Mouse (Mus musculus) stomach, embryonic 16.5 days (tissue): ENCODE data around the gene Coro2a. TPM values are rescaled to one million over a fixed set of nuclear protein-coding genes. Genes with fewer than 3 reads are reported as not detected.

Experiments used
- ATAC-seq: fragments of 200-750 bp; cut with Nextera tagmentation; 2 replicates; pipeline ENCODE4 v1.8.0; 2017; ENCODE audit warnings: moderate number of reproducible peaks, moderate TSS enrichment; ENCODE audit not compliant: insufficient read depth, low FRiP score
- H3K27ac ChIP-seq: fragments of 300-500 bp; sonication (generic); 2 replicates; pipeline ENCODE4 v1.5.1; 2014; ENCODE audit warnings: low read length
- H3K27me3 ChIP-seq: fragments of 300-500 bp; sonication (generic); 2 replicates; pipeline ENCODE4 v1.6.1; 2014; ENCODE audit warnings: low read length, control low read depth, mixed read lengths; ENCODE audit not compliant: control insufficient read depth, insufficient read depth
- H3K36me3 ChIP-seq: fragments of 300-500 bp; sonication (generic); 2 replicates; pipeline ENCODE4 v1.6.1; 2014; ENCODE audit warnings: low read length; ENCODE audit not compliant: control insufficient read depth, insufficient read depth
- H3K4me1 ChIP-seq: fragments of 300-500 bp; sonication (generic); 2 replicates; pipeline ENCODE4 v1.6.1; 2014; ENCODE audit warnings: low read length, control low read depth, mixed read lengths; ENCODE audit not compliant: control insufficient read depth, insufficient read depth
- H3K4me2 ChIP-seq: fragments of 300-500 bp; sonication (generic); 2 replicates; pipeline ENCODE4 v1.6.1; 2014; ENCODE audit warnings: low read depth, low read length, mixed read lengths
- H3K4me3 ChIP-seq: fragments of 300-500 bp; sonication (generic); replicated peaks from 2 replicates; pipeline ENCODE4 v1.5.1; 2014; ENCODE audit warnings: mild to moderate bottlenecking, low read length
- H3K9ac ChIP-seq: fragments of 300-500 bp; sonication (generic); 2 replicates; pipeline ENCODE4 v1.6.1; 2014; ENCODE audit warnings: low read length
- H3K9me3 ChIP-seq: fragments of 300-500 bp; sonication (generic); replicated peaks from 2 replicates; pipeline ENCODE4 v1.6.1; 2016; ENCODE audit warnings: low read length, control low read depth; ENCODE audit not compliant: control insufficient read depth
- WGBS: fragments of 180-500 bp; shearing (Covaris S2); extraction: QIAGEN DNeasy Blood & Tissue Kit; methylation state at CpG from one replicate; pipeline ENCODE4 v1.1.7; 2014; 5-methylcytosine and 5-hydroxymethylcytosine counted together
- polyA plus RNA-seq: library from polyadenylated mRNA; unstranded; fragments of >200 nt; fragmentation: Nextera tagmentation; extraction: Ambion mirVana; gene quantifications from 2 replicates; pipeline ENCODE4 v1.2.1, GENCODE M21; 2015

The Coro2a gene
- polyA plus RNA-seq, 1 experiment from 2014 or later, result 26.4 TPM

GRCm38 (mm10) chr4:46523324-46523723 is 78.7 kb downstream of the Coro2a start:
- Histone ChIP-seq H3K4me1 (peaks cover 4% of the 10 kb centered on the region; the same call in 1 of the 2 replicates), H3K4me3 (no peak overlapping the region), H3K9ac (no peak overlapping the region), H3K9me3 (peaks cover 5% of the 10 kb centered on the region; the same call in 1 of the 2 replicates), H3K27me3 (no peaks in the 10 kb centered on the region), H3K4me2 (no peak overlapping the region), H3K27ac (peak overlapping the region; percentile 81), H3K36me3 (no peaks in the 10 kb centered on the region)
- 68% methylated on average over 4 of the region's 4 CpGs for WGBS
- peak; percentile 45; the same call in 1 of the 2 replicates for ATAC-seq

DNA sequence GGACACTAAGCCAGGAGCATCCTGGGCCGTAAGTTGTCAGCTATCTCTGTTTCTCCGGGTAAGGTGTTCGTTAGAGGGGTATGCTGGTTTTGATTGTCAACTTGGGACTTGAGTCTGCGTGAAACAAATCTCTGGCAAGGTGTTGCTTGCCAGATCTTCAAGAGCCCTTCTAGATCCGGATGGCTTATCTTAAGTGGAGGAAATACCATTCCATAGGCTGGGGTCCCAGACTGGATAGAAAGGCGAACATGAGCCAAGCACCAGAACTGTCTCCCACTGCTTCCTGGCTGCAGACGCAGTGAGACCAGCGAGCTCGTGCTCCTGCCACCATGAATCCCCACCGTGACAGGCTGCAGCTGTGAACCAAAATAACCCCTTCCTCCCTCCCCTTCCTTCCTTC is 80.5 kb downstream of the Coro2a start:
- Histone ChIP-seq H3K4me2 (no peak overlapping the region), H3K9me3 (peaks cover 5% of the 10 kb centered on the region; the same call in 1 of the 2 replicates), H3K9ac (no peak overlapping the region), H3K27me3 (no peaks in the 10 kb centered on the region), H3K4me1 (no peaks in the 10 kb centered on the region), H3K27ac (no peak overlapping the region), H3K4me3 (no peak overlapping the region), H3K36me3 (no peaks in the 10 kb centered on the region)
- 68% methylated on average over 10 of the region's 10 CpGs for WGBS
- ATAC-seq, result no peak

DNA sequence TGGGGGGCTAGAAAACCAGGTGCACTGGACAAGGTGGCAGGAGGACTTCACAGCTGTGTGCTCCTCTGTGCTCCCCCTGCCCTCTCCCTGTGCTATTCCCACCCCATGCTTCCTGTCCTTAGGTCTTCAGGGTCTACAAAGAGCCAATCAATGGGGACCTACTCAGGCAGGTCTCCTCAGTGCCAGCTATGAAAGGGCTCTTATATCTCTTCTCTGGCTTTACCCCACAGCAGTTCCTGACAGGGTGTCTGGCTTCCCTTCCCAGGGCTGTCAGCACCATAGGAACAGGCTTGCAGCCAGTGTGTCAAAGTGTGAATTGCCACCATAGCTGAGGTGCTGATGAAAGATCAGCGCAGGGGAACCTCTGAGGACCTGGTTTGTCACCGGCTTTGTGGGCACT is 81.5 kb downstream of the Coro2a start:
- WGBS, result 77% methylated on average over 2 of the region's 2 CpGs
- no peaks in the 10 kb centered on the region for H3K27me3 ChIP-seq
- no peaks in the 10 kb centered on the region for H3K4me1 ChIP-seq
- no peak overlapping the region for H3K9ac ChIP-seq
- no peak overlapping the region for H3K27ac ChIP-seq
- H3K9me3 ChIP-seq, result peaks cover 5% of the 10 kb centered on the region; the same call in 1 of the 2 replicates
- no peak overlapping the region for H3K4me3 ChIP-seq
- no peak for ATAC-seq
- no peak overlapping the region for H3K4me2 ChIP-seq
- H3K36me3 ChIP-seq, result no peaks in the 10 kb centered on the region

DNA sequence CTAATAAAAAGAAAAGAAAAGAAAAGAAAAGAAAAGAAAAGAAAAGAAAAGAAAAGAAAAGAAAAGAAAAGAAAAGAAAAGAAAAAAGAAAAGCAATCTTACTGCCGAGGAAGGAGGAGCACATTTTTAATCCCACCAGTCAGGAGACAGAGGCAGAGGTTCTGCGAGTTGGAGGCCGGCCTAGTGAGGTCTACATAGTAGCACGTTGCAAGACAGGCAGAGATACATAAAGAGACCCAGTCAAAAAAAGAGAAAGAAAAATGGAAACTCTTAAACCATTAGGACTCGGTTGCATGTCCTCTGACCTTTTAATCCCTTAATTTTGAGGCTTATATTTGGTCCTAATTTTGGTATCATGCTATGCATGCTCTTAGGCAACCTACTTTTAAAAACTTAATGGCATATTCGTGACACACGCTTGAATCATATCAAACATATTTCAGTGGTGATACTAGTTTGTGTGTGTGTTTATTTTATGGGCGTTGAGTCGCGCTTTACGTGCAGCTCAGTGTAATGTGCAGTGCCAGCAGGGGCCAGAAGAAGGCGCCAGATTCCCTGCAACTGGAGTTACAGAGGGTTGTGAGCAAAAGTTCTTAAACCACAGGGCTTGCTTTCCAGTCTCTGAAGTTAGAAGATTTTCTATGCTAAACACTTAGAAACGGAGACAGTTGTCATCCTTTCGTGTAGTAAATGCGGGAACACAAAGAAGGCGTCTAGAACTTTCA is 94.1 kb downstream of the Coro2a start:
- peak overlapping the region; percentile 67 for H3K4me3 ChIP-seq
- H3K9ac ChIP-seq, result peak overlapping the region; percentile 50
- 10% methylated on average over 16 of the region's 16 CpGs for WGBS
- peaks cover 6% of the 10 kb centered on the region; the same call in 1 of the 2 replicates for H3K36me3 ChIP-seq
- peak overlapping the region; percentile 87 for H3K27ac ChIP-seq
- H3K4me1 ChIP-seq, result peaks cover 6% of the 10 kb centered on the region; the same call in 1 of the 2 replicates
- ATAC-seq, result peak; percentile 35; the same call in 1 of the 2 replicates
- H3K4me2 ChIP-seq, result peak overlapping the region; percentile 99
- no peaks in the 10 kb centered on the region for H3K9me3 ChIP-seq
- no peaks in the 10 kb centered on the region for H3K27me3 ChIP-seq

DNA sequence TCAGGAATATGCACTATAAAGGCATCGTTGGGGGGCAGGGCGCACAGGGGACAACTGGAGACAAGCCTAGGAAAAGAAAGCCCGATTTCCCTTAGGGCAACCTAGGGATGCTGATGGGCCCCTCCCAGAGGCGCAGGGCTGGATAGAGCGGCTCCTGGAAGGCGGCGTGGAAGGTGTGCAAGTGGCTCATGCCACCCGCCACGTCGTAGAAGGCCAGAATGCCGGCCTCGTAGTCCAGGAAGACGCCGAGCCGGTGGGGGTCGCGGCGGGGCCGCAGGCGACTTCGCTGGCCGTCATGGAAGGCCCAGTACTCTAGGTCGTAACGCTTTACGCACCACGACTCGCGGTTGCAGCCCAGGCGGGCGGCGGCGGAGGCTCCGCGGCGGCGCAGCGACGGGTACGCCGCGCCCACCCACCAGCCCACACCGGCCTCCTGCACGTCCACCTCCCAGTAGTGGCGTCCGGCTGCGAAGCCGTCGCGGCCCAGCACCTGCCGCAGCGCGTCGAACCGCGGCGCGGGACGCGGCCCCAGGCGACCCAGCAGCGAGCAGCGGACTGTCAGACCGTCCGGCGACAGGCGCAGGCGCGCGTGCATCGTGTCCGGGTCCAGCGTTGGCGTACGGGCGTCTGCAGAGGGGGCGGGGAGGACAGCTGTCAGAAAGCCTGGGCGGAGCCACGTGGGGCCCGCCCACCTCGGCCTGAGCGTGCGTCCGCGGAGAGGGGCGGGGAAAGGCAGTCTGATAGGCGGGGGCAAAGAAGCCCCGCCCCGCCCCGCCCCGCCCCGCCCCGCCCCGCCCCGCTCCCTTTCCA is 95.0 kb downstream of the Coro2a start:
- H3K27ac ChIP-seq, result peak overlapping the region; percentile 87
- H3K4me2 ChIP-seq, result peak overlapping the region; percentile 99
- peak overlapping the region; percentile 77 for H3K9ac ChIP-seq
- peak; percentile 98 for ATAC-seq
- peaks cover 6% of the 10 kb centered on the region; the same call in 1 of the 2 replicates for H3K4me1 ChIP-seq
- under 1% methylated on average over 94 of the region's 94 CpGs for WGBS
- no peaks in the 10 kb centered on the region for H3K9me3 ChIP-seq
- no peaks in the 10 kb centered on the region for H3K27me3 ChIP-seq
- H3K4me3 ChIP-seq, result peak overlapping the region; percentile 67
- H3K36me3 ChIP-seq, result peaks cover 11% of the 10 kb centered on the region

- Histone ChIP-seq H3K9ac (no peak overlapping the region), H3K4me2 (no peak overlapping the region), H3K27me3 (no peaks in the 10 kb centered on the region), H3K4me1 (peaks cover 6% of the 10 kb centered on the region; the same call in 1 of the 2 replicates), H3K36me3 (peaks cover 11% of the 10 kb centered on the region), H3K27ac (no peak overlapping the region), H3K9me3 (no peaks in the 10 kb centered on the region), H3K4me3 (no peak overlapping the region)
- no peak for ATAC-seq
- 64% methylated on average over 8 of the region's 8 CpGs for WGBS
Observed at GRCm38 (mm10) chr4:46505361-46506057, 96.5 kb downstream of the Coro2a start.

DNA sequence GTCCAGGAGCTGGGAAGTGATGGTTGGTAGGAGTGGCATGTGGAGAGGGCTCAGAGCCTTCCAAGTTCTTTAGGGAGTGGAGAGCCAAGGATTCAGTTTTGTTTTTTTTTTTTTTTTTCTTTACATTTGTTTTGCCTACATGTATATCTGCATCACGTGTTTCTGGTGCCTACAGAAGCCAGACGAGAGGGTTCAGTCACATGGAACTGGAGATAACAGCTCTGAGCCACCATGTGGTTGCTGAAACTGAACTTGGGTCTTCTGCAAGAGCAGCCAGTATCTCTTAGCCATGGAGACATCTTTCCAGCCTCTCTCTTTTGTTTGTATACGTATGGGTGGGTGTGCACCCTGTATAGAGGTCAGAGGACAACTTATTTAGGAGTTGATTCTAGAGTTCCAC is 98.1 kb downstream of the Coro2a start:
- H3K4me2 ChIP-seq, result no peak overlapping the region
- H3K4me3 ChIP-seq, result no peak overlapping the region
- H3K27me3 ChIP-seq, result no peaks in the 10 kb centered on the region
- no peak overlapping the region for H3K9ac ChIP-seq
- 68% methylated on average over 3 of the region's 3 CpGs for WGBS
- no peak overlapping the region for H3K27ac ChIP-seq
- no peak for ATAC-seq
- peaks cover 16% of the 10 kb centered on the region for H3K36me3 ChIP-seq
- peaks cover 6% of the 10 kb centered on the region; the same call in 1 of the 2 replicates for H3K4me1 ChIP-seq
- no peaks in the 10 kb centered on the region for H3K9me3 ChIP-seq

DNA sequence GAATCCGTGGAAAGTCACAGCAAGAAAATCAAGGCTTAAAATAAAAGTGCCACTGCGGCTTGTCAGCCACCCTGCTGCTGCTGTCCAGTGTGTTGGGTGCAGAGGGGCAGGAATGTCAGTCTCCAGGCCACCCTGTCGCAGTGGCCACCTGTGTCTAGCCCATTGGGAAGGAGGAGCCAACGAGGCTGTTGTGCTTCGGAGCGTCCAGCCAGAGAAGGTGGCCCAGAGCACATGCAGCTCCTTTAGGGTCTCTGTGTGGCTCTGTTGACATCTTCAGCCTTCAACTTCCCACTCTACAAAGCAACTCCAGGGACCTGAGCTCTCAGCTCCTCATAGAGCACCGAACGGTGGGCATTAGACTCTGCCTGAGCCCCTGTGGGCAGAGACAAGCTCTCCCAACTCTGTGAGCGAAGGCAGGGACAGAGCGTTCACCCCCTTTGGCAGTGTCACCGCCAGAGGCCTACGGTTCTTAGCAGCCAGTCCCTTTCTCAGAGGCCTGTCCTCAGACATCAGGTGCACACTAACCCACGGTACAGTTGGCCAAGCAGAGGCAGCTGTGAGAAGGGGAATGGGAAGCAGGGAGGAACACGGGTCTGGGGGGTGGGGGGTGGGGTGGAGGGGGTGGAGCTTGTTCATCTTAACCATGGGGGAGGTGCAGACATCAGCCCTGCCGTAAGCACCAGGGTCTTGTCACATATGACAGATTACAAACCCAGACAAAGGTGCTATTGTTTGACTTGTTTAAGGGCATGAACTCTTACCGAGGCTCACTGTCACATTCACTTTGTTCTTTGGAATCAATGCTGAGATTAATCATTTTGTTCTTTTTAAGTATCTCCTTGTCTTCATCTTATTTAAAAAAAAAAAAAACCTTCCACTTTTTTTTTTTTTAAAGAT is 99.1 kb downstream of the Coro2a start:
- Histone ChIP-seq H3K4me2 (no peak overlapping the region), H3K27ac (no peak overlapping the region), H3K4me1 (peaks cover 6% of the 10 kb centered on the region; the same call in 1 of the 2 replicates), H3K4me3 (no peak overlapping the region), H3K27me3 (no peaks in the 10 kb centered on the region), H3K36me3 (peaks cover 16% of the 10 kb centered on the region), H3K9ac (no peak overlapping the region), H3K9me3 (no peaks in the 10 kb centered on the region)
- ATAC-seq, result no peak
- 67% methylated on average over 16 of the region's 16 CpGs for WGBS
